8 mouse cellular contexts compared by ENCODE assay signal in the genomic region with DNA sequence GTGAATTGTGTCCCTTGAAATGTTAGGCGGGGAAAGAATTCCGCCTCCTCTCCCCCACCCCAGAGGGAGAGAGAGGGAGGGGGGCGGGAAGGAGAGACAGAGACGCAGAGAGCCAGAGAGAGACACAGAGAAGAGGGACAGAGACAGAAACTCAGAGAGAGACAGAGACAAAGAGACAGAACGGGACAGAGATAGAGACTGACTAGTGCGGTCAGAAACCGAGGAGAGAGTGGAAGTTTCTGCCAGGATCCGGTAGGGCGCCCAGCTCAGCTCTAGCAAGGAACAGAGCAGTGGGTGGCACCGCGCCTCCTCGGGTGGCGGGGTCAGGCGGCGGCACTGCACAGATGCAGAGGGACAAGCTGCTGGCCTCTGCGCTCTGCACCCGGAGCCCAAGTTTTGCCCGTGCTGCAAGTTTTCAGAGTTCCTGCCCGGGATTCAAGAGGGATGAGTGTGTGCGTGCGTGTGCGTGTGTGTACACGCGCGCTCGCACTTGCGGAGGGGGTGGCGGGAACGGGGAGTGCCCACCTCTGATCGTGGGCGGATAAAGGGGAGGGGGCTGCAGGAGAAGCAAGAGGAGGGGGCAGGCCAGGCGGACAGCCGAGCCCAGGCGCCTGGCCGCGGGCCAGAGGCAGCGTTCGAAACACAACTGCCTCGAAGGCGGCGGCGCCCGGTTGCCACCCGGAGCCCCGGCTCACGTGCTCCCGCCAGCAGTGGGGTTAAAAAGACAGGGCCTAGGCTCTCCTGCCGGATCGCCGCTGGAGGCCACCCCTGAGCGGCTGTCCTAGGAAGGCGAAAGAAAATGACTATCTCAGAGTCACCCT. TPM values are rescaled to one million over a fixed set of nuclear protein-coding genes. Genes with fewer than 3 reads are reported as not detected.
A peak's percentile ranks its signal among the peaks of the same experiment; 100 is the strongest.
DNase-seq lines count a peak whose midpoint lies in the region; ATAC-seq and TF ChIP-seq lines count a peak whose summit lies in the region.

No protein-coding gene starts in this region.

- peak; percentile 20 for TF ChIP-seq CTCF in lung, embryonic 14.5 days (IDR thresholded peaks at IDR 0.05; ENCODE audit: low read depth)
- no peak for TF ChIP-seq CTCF in brain, embryonic 14.5 days (IDR thresholded peaks at IDR 0.05; ENCODE audit: borderline replicate concordance, extremely low read depth, insufficient read depth, insufficient read length)

- peak overlapping the region; percentile 87 for H3K4me3 ChIP-seq in lung, embryonic 14.5 days (ENCODE audit: low read depth, low read length)
- H3K4me3 ChIP-seq in heart, embryonic 14.5 days (ENCODE audit: control insufficient read depth in 1 of 2, insufficient read depth in 1 of 2, low read depth in 1 of 2, low read length in 2 of 2), result peak overlapping the region; percentile 80 to 83

- no peaks in the 10 kb centered on the region for H3K9me3 ChIP-seq in lung, embryonic 14.5 days (ENCODE audit: low read depth, low read length)
- no peaks in the 10 kb centered on the region for H3K9me3 ChIP-seq in heart, embryonic 14.5 days (ENCODE audit: control insufficient read depth, low read length)

- no peaks in the 10 kb centered on the region for H3K36me3 ChIP-seq in lung, embryonic 14.5 days (ENCODE audit: insufficient read depth)
- H3K36me3 ChIP-seq in heart, embryonic 14.5 days (ENCODE audit: control insufficient read depth, insufficient read depth, low read length), result no peaks in the 10 kb centered on the region

- DNase-seq in lung, embryonic 14.5 days, result peak; percentile 80
- DNase-seq in lung, adult 18-20 months, result no peak
- DNase-seq in brain, embryonic 14.5 days (ENCODE audit: low read depth), result peak; percentile 81
- DNase-seq in kidney, postnatal 25 days, result peak; percentile 55 to 79
- DNase-seq in mesoderm, embryonic 11.5 days (ENCODE audit: low read depth, low spot score), result peak; percentile 77
- DNase-seq in urinary bladder, postnatal 25 days (ENCODE audit: low spot score), result peak; percentile 12
- no peak for DNase-seq in frontal cortex, postnatal 25 days (ENCODE audit: low spot score in 2 of 2)

- H3K4me2 ChIP-seq in lung, embryonic 14.5 days, result peak overlapping the region; percentile 99
- H3K4me2 ChIP-seq in heart, embryonic 14.5 days (ENCODE audit: low read length), result peak overlapping the region; percentile 100

- H3K27me3 ChIP-seq in lung, embryonic 14.5 days (ENCODE audit: insufficient read depth, low read length), result no peaks in the 10 kb centered on the region
- H3K27me3 ChIP-seq in heart, embryonic 14.5 days (ENCODE audit: control insufficient read depth, insufficient read depth, low read length), result no peaks in the 10 kb centered on the region

- peak; percentile 76 for ATAC-seq in lung, embryonic 14.5 days (ENCODE audit: insufficient read depth)
- ATAC-seq in heart, embryonic 14.5 days (ENCODE audit: insufficient number of reproducible peaks, insufficient read depth, low FRiP score, low read depth), result no peak; the same call in 1 of the 2 replicates

- no peak for TF ChIP-seq POLR2A in brain, embryonic 14.5 days (IDR thresholded peaks at IDR 0.05; ENCODE audit: borderline replicate concordance, extremely low read depth, insufficient read depth, insufficient read length, poor library complexity, severe bottlenecking)

- under 1% methylated on average over 51 of the region's 52 CpGs for WGBS in lung, embryonic 14.5 days
- 0% methylated on average over 47 of the region's 52 CpGs for WGBS in heart, embryonic 14.5 days

- peak overlapping the region; percentile 90 for H3K27ac ChIP-seq in lung, embryonic 14.5 days (ENCODE audit: low read depth)
- peak overlapping the region; percentile 50 to 81 for H3K27ac ChIP-seq in heart, embryonic 14.5 days (replicated peaks in 1 of 2; ENCODE audit: control insufficient read depth in 1 of 2, insufficient read depth in 1 of 2, low read depth in 2 of 2, low read length in 2 of 2)

- H3K9ac ChIP-seq in lung, embryonic 14.5 days, result peak overlapping the region; percentile 96
- H3K9ac ChIP-seq in heart, embryonic 14.5 days (ENCODE audit: low read length), result peak overlapping the region; percentile 88

- H3K4me1 ChIP-seq in lung, embryonic 14.5 days (ENCODE audit: insufficient read depth), result peaks cover 4% of the 10 kb centered on the region
- H3K4me1 ChIP-seq in heart, embryonic 14.5 days (ENCODE audit: control insufficient read depth in 2 of 2, insufficient read depth in 2 of 2, low read length in 2 of 2), result peaks cover 0 to 5% of the 10 kb centered on the region in 2 experiments; a peak in 1 of 4 replicates

RNA-seq across cellular contexts. Expression of a gene that starts 0.5 kb away (rescaled TPM):
- 13.8 and 13.9 TPM in 2 replicates for polyA plus RNA-seq in lung, embryonic 14.5 days (2014; fragmentation: Nextera tagmentation; extraction: Ambion mirVana)
- polyA plus RNA-seq in brain, embryonic 14.5 days (2012; rRNA removed), result 8.1 and 9.0 TPM in 2 replicates
- 4.0 and 4.6 TPM in 2 replicates for polyA plus RNA-seq in heart, embryonic 14.5 days (2014; fragmentation: Nextera tagmentation; extraction: Ambion mirVana)

Comparison
In these comparisons a context has a peak if more than half of its experiments do, and no peak if none do; other contexts are left out.
1. DNase-seq: peak in lung, embryonic 14.5 days (single experiment), brain, embryonic 14.5 days (single experiment), kidney, postnatal 25 days (2 of 2), mesoderm, embryonic 11.5 days (single experiment) and urinary bladder, postnatal 25 days (single experiment); none in lung, adult 18-20 months (0 of 2) and frontal cortex, postnatal 25 days (0 of 2).